Comparison of ENCODE assay signal across 9 mouse cellular contexts in genomic region chr11:76290367-76290766, GRCm38 (mm10). TPM values are rescaled to one million over a fixed set of nuclear protein-coding genes. Genes with fewer than 3 reads are reported as not detected.
DNase-seq lines count a peak whose midpoint lies in the region; ATAC-seq lines count a peak whose summit lies in the region.
"Had no signal": no experiment of that assay in that cellular context is flagged by ENCODE, and none has a peak within 500 bp of the region (broad histone marks: within the 10 kb centered on the region; RNA-seq: fewer than 3 reads in every experiment).

No protein-coding gene starts in this region.

- peaks cover 4% of the 10 kb centered on the region; the same call in 1 of the 2 replicates for H3K36me3 ChIP-seq in heart, embryonic 10.5 days
- no peaks in the 10 kb centered on the region for H3K36me3 ChIP-seq in embryonic facial prominence, embryonic 12.5 days
- no peaks in the 10 kb centered on the region for H3K36me3 ChIP-seq in midbrain, embryonic 16.5 days (ENCODE audit: control insufficient read depth, insufficient read depth, low read length)

- DNase-seq in heart, embryonic 10.5 days (ENCODE audit: low spot score) = no peak
- DNase-seq in heart, adult 18-20 months = no peak
- peak; percentile 60 to 67 for DNase-seq in layer of hippocampus, adult 18-20 months (ENCODE audit: low spot score in 2 of 2)
- DNase-seq in ovary, postnatal 36 days (ENCODE audit: low spot score) = no peak
- no peak for DNase-seq in heart, postnatal 4 days

- ATAC-seq in embryonic facial prominence, embryonic 12.5 days (ENCODE audit: insufficient number of reproducible peaks, insufficient read depth, low FRiP score, low TSS enrichment) = no peak
- no peak for ATAC-seq in midbrain, embryonic 16.5 days
- ATAC-seq in granulocyte monocyte progenitor cell, adult 5-6 weeks (replicated peaks; ENCODE audit: poor library complexity, severe bottlenecking) = no peak

- no peak overlapping the region for H3K4me2 ChIP-seq in embryonic facial prominence, embryonic 12.5 days (replicated peaks)
- no peak overlapping the region for H3K4me2 ChIP-seq in midbrain, embryonic 16.5 days (ENCODE audit: low read length)

- H3K9ac ChIP-seq in embryonic facial prominence, embryonic 12.5 days = no peak overlapping the region; the same call in 1 of the 2 replicates
- 0 out of 2 replicates have a peak overlapping the region, but pooled peaks have one; percentile 10 for H3K9ac ChIP-seq in midbrain, embryonic 16.5 days (ENCODE audit: low read depth, low read length)

- no peak overlapping the region for H3K4me3 ChIP-seq in heart, embryonic 10.5 days
- H3K4me3 ChIP-seq in embryonic facial prominence, embryonic 12.5 days = no peak overlapping the region
- H3K4me3 ChIP-seq in midbrain, embryonic 16.5 days (ENCODE audit: low read depth, low read length) = no peak overlapping the region

- H3K27me3 ChIP-seq in heart, embryonic 10.5 days (ENCODE audit: insufficient read depth, poor library complexity, severe bottlenecking) = no peaks in the 10 kb centered on the region
- H3K27me3 ChIP-seq in embryonic facial prominence, embryonic 12.5 days = no peaks in the 10 kb centered on the region
- no peaks in the 10 kb centered on the region for H3K27me3 ChIP-seq in midbrain, embryonic 16.5 days (ENCODE audit: control insufficient read depth, insufficient read depth, low read depth, low read length)

- H3K9me3 ChIP-seq in heart, embryonic 10.5 days = no peaks in the 10 kb centered on the region
- no peaks in the 10 kb centered on the region for H3K9me3 ChIP-seq in embryonic facial prominence, embryonic 12.5 days
- H3K9me3 ChIP-seq in midbrain, embryonic 16.5 days (replicated peaks; ENCODE audit: control insufficient read depth, low read length, poor library complexity, severe bottlenecking) = no peaks in the 10 kb centered on the region

- WGBS in heart, embryonic 10.5 days = 61% methylated on average over 11 of the region's 11 CpGs
- 22% methylated on average over 11 of the region's 11 CpGs for WGBS in embryonic facial prominence, embryonic 12.5 days
- 15% methylated on average over 11 of the region's 11 CpGs for WGBS in midbrain, embryonic 16.5 days

- H3K27ac ChIP-seq in heart, embryonic 10.5 days = peak overlapping the region; percentile 67
- H3K27ac ChIP-seq in embryonic facial prominence, embryonic 12.5 days = peak overlapping the region; percentile 81
- H3K27ac ChIP-seq in midbrain, embryonic 16.5 days (ENCODE audit: low read length) = peak overlapping the region; percentile 53
- H3K27ac ChIP-seq: macrophage had no signal

- H3K4me1 ChIP-seq in heart, embryonic 10.5 days = peaks cover 78% of the 10 kb centered on the region
- peaks cover 89% of the 10 kb centered on the region for H3K4me1 ChIP-seq in embryonic facial prominence, embryonic 12.5 days
- H3K4me1 ChIP-seq in midbrain, embryonic 16.5 days (ENCODE audit: control insufficient read depth, insufficient read depth, low read length) = peaks cover 2% of the 10 kb centered on the region; the same call in 1 of the 2 replicates

RNA-seq across cellular contexts. Expression of gene Glod4, which starts 46.8 kb away (rescaled TPM):
- 126 and 135 TPM in 2 replicates for polyA plus RNA-seq in heart, embryonic 10.5 days (2016; fragmentation: Nextera tagmentation; extraction: Ambion mirVana)
- 10 to 100 TPM; 40.3 to 44.6 TPM for total RNA-seq in heart, adult 18-20 months (2021)
- 121 and 126 TPM in 2 replicates for polyA plus RNA-seq in embryonic facial prominence, embryonic 12.5 days (2016; fragmentation: Nextera tagmentation; extraction: Ambion mirVana)
- 10 to 100 TPM; 54.2 to 54.3 TPM for total RNA-seq in layer of hippocampus, adult 18-20 months (2021)
- polyA plus RNA-seq in midbrain, embryonic 16.5 days (2015; fragmentation: Nextera tagmentation; extraction: Ambion mirVana) = 121 and 123 TPM in 2 replicates
- total RNA-seq in heart, postnatal 4 days (2021) = 10 to 100 TPM; 54.1 to 57.5 TPM
- 69.2 and 126 TPM in 2 replicates for total RNA-seq in granulocyte monocyte progenitor cell, adult 5-6 weeks (2014; fragmentation: Nextera tagmentation)
- total RNA-seq in granulocyte monocyte progenitor cell, adult 5-6 weeks (2017) = 302 and 358 TPM in 2 replicates

RNA-seq across cellular contexts. Expression of gene Mrm3, which starts 46.9 kb away (rescaled TPM):
- polyA plus RNA-seq in heart, embryonic 10.5 days (2016; fragmentation: Nextera tagmentation; extraction: Ambion mirVana) = 27.8 and 29.1 TPM in 2 replicates
- total RNA-seq in heart, adult 18-20 months (2021) = 10 to 100 TPM; 24.6 to 27.4 TPM
- polyA plus RNA-seq in embryonic facial prominence, embryonic 12.5 days (2016; fragmentation: Nextera tagmentation; extraction: Ambion mirVana) = 26.3 and 27.6 TPM in 2 replicates
- total RNA-seq in layer of hippocampus, adult 18-20 months (2021) = 10 to 100 TPM; 17.6 to 17.7 TPM
- 25.4 and 26.5 TPM in 2 replicates for polyA plus RNA-seq in midbrain, embryonic 16.5 days (2015; fragmentation: Nextera tagmentation; extraction: Ambion mirVana)
- total RNA-seq in heart, postnatal 4 days (2021) = 10 to 100 TPM; 17.8 to 18.4 TPM
- total RNA-seq in granulocyte monocyte progenitor cell, adult 5-6 weeks (2014; fragmentation: Nextera tagmentation) = 19.7 and 26.3 TPM in 2 replicates
- 28.5 and 30.5 TPM in 2 replicates for total RNA-seq in granulocyte monocyte progenitor cell, adult 5-6 weeks (2017)

Comparison
In these comparisons a context has a peak if more than half of its experiments do, and no peak if none do; other contexts are left out.
1. DNase-seq: peak in layer of hippocampus, adult 18-20 months (2 of 2); none in heart, embryonic 10.5 days (single experiment), heart, adult 18-20 months (0 of 2), ovary, postnatal 36 days (single experiment) and heart, postnatal 4 days (single experiment).
2. Peak in every context shown above with its lines, with median percentiles within 50 percentile points of each other: H3K27ac ChIP-seq.